Mouse (Mus musculus) embryonic facial prominence, embryonic 10.5 days (tissue): ENCODE measurements around the gene Ap5s1. TPM values are rescaled to one million over a fixed set of nuclear protein-coding genes. Genes with fewer than 3 reads are reported as not detected.

Source experiments
- DNase-seq: peaks from one replicate; pipeline ENCODE4 v3.0.0-alpha.2; 2017; ENCODE audit warnings: low spot score
- H3K27ac ChIP-seq: fragments of 300-500 bp; sonication (generic); replicated peaks from 2 replicates; pipeline ENCODE4 v1.5.1; 2016; ENCODE audit warnings: mild to moderate bottlenecking
- H3K27me3 ChIP-seq: fragments of 300-500 bp; sonication (generic); replicated peaks from 2 replicates; pipeline ENCODE4 v1.6.1; 2016; ENCODE audit warnings: low read depth, mild to moderate bottlenecking; ENCODE audit not compliant: poor library complexity, severe bottlenecking
- H3K36me3 ChIP-seq: fragments of 300-500 bp; sonication (generic); replicated peaks from 2 replicates; pipeline ENCODE4 v1.6.1; 2016; ENCODE audit warnings: mild to moderate bottlenecking, moderate library complexity
- H3K4me1 ChIP-seq: fragments of 300-500 bp; sonication (generic); 2 replicates; pipeline ENCODE4 v1.6.1; 2016
- H3K4me3 ChIP-seq: fragments of 300-500 bp; sonication (generic); 2 replicates; pipeline ENCODE4 v1.5.1; 2016; ENCODE audit warnings: mild to moderate bottlenecking, moderate library complexity
- H3K9me3 ChIP-seq: fragments of 300-500 bp; sonication (generic); 2 replicates; pipeline ENCODE4 v1.6.1; 2016; ENCODE audit warnings: mild to moderate bottlenecking
- WGBS: fragments of 180-500 bp; shearing (Covaris S2); methylation state at CpG from one replicate; pipeline ENCODE4 v1.1.7; 2016; 5-methylcytosine and 5-hydroxymethylcytosine counted together
- polyA plus RNA-seq: library from polyadenylated mRNA; unstranded; fragments of >200 nt; fragmentation: Nextera tagmentation; extraction: Ambion mirVana; gene quantifications from 2 replicates; pipeline ENCODE4 v1.2.1, GENCODE M21; 2016

The Ap5s1 gene
- 23.3 and 25.3 TPM in 2 replicates for polyA plus RNA-seq

- no peaks in the 10 kb centered on the region for H3K9me3 ChIP-seq
- H3K27me3 ChIP-seq, result no peaks in the 10 kb centered on the region
- H3K4me1 ChIP-seq, result peaks cover 22% of the 10 kb centered on the region
- H3K27ac ChIP-seq, result no peak within 1 kb of the TSS
- 78% methylated on average over 4 of the region's 4 CpGs for WGBS
- no peaks in the 10 kb centered on the region for H3K36me3 ChIP-seq
- DNase-seq, result no peak
- no peak within 1 kb of the TSS for H3K4me3 ChIP-seq
These were observed at the start of gene Ap5s1 for GRCm38 (mm10) chr2:131206778-131207177. Ap5s1 (plus strand) TSS chr2:131207078.

- H3K4me3 ChIP-seq, result peak overlapping the region; percentile 77
- H3K36me3 ChIP-seq, result peaks cover 17% of the 10 kb centered on the region
- peaks cover 31% of the 10 kb centered on the region for H3K4me1 ChIP-seq
- peak overlapping the region; percentile 95 for H3K27ac ChIP-seq
- no peak for DNase-seq
- under 1% methylated on average over 18 of the region's 18 CpGs for WGBS
- no peaks in the 10 kb centered on the region; the same call in 1 of the 2 replicates for H3K27me3 ChIP-seq
- H3K9me3 ChIP-seq, result no peaks in the 10 kb centered on the region
These were observed 47.4 kb upstream of the Ap5s1 start for GRCm38 (mm10) chr2:131159491-131159910.

GRCm38 (mm10) chr2:131159938-131160581 is 46.8 kb upstream of the Ap5s1 start, which contains the start of gene 1700037H04Rik:
1700037H04Rik (minus strand) TSS chr2:131160081.
- Histone ChIP-seq H3K36me3 (peaks cover 11% of the 10 kb centered on the region), H3K27ac (peak within 1 kb of the TSS; percentile 95), H3K4me1 (peaks cover 31% of the 10 kb centered on the region), H3K27me3 (no peaks in the 10 kb centered on the region; the same call in 1 of the 2 replicates), H3K9me3 (peaks cover 3% of the 10 kb centered on the region; the same call in 1 of the 2 replicates), H3K4me3 (peak within 1 kb of the TSS; percentile 77)
- DNase-seq, result peak; percentile 98
- under 1% methylated on average over 54 of the region's 54 CpGs for WGBS

GRCm38 (mm10) chr2:131160671-131161111 is 46.2 kb upstream of the Ap5s1 start:
- peaks cover 3% of the 10 kb centered on the region; the same call in 1 of the 2 replicates for H3K9me3 ChIP-seq
- peaks cover 5% of the 10 kb centered on the region for H3K36me3 ChIP-seq
- no peaks in the 10 kb centered on the region; the same call in 1 of the 2 replicates for H3K27me3 ChIP-seq
- DNase-seq, result no peak
- WGBS, result under 1% methylated on average over 17 of the region's 17 CpGs
- H3K4me3 ChIP-seq, result peak overlapping the region; percentile 77
- peaks cover 31% of the 10 kb centered on the region for H3K4me1 ChIP-seq
- peak overlapping the region; percentile 95 for H3K27ac ChIP-seq

- no peak for DNase-seq
- Histone ChIP-seq H3K9me3 (peaks cover 3% of the 10 kb centered on the region; the same call in 1 of the 2 replicates), H3K4me1 (peaks cover 14% of the 10 kb centered on the region), H3K36me3 (no peaks in the 10 kb centered on the region), H3K27ac (no peak overlapping the region), H3K27me3 (no peaks in the 10 kb centered on the region; the same call in 1 of the 2 replicates), H3K4me3 (no peak overlapping the region)
- 73% methylated on average over 7 of the region's 7 CpGs for WGBS
These were observed 43.0 kb upstream of the Ap5s1 start for GRCm38 (mm10) chr2:131163924-131164323.

- no peak for DNase-seq
- Histone ChIP-seq H3K4me3 (no peak overlapping the region), H3K27ac (no peak overlapping the region), H3K9me3 (peaks cover 3% of the 10 kb centered on the region; the same call in 1 of the 2 replicates), H3K4me1 (peaks cover 15% of the 10 kb centered on the region), H3K27me3 (peaks cover 19% of the 10 kb centered on the region), H3K36me3 (no peaks in the 10 kb centered on the region)
- 85% methylated on average over 2 of the region's 2 CpGs for WGBS
These were observed 40.7 kb upstream of the Ap5s1 start for GRCm38 (mm10) chr2:131166172-131166571.

GRCm38 (mm10) chr2:131167984-131168383 is 38.9 kb upstream of the Ap5s1 start:
- Histone ChIP-seq H3K27me3 (peaks cover 37% of the 10 kb centered on the region), H3K4me1 (peaks cover 25% of the 10 kb centered on the region), H3K27ac (no peak overlapping the region), H3K9me3 (peaks cover 3% of the 10 kb centered on the region; the same call in 1 of the 2 replicates), H3K4me3 (no peak overlapping the region), H3K36me3 (no peaks in the 10 kb centered on the region)
- no peak for DNase-seq
- WGBS, result 87% methylated on average over 6 of the region's 6 CpGs

GRCm38 (mm10) chr2:131168914-131169313 is 38.0 kb upstream of the Ap5s1 start:
- Histone ChIP-seq H3K27ac (no peak overlapping the region), H3K27me3 (peaks cover 47% of the 10 kb centered on the region), H3K4me3 (no peak overlapping the region), H3K9me3 (peaks cover 3% of the 10 kb centered on the region; the same call in 1 of the 2 replicates), H3K36me3 (no peaks in the 10 kb centered on the region), H3K4me1 (peaks cover 25% of the 10 kb centered on the region)
- no peak for DNase-seq
- 72% methylated on average over 1 of the region's 1 CpGs for WGBS

GRCm38 (mm10) chr2:131170936-131171335 is 35.9 kb upstream of the Ap5s1 start:
- no peak for DNase-seq
- H3K27ac ChIP-seq, result no peak overlapping the region
- peaks cover 53% of the 10 kb centered on the region for H3K27me3 ChIP-seq
- H3K9me3 ChIP-seq, result no peaks in the 10 kb centered on the region
- H3K4me1 ChIP-seq, result peaks cover 39% of the 10 kb centered on the region
- 11% methylated on average over 9 of the region's 9 CpGs for WGBS
- H3K4me3 ChIP-seq, result peak overlapping the region; percentile 52
- peaks cover 3% of the 10 kb centered on the region; the same call in 1 of the 2 replicates for H3K36me3 ChIP-seq

GRCm38 (mm10) chr2:131171401-131172104 is 35.3 kb upstream of the Ap5s1 start:
- Histone ChIP-seq H3K4me3 (peak overlapping the region; percentile 52), H3K4me1 (peaks cover 45% of the 10 kb centered on the region), H3K27me3 (peaks cover 53% of the 10 kb centered on the region), H3K36me3 (peaks cover 8% of the 10 kb centered on the region), H3K9me3 (no peaks in the 10 kb centered on the region), H3K27ac (no peak overlapping the region; the same call in 1 of the 2 replicates)
- DNase-seq, result peak; percentile 55
- WGBS, result 2% methylated on average over 43 of the region's 43 CpGs

GRCm38 (mm10) chr2:131172322-131172721 is 34.6 kb upstream of the Ap5s1 start:
- Histone ChIP-seq H3K27ac (no peak overlapping the region), H3K27me3 (peaks cover 53% of the 10 kb centered on the region), H3K4me3 (no peak overlapping the region), H3K36me3 (peaks cover 16% of the 10 kb centered on the region), H3K4me1 (peaks cover 52% of the 10 kb centered on the region), H3K9me3 (no peaks in the 10 kb centered on the region)
- WGBS, result 33% methylated on average over 9 of the region's 9 CpGs
- DNase-seq, result no peak

GRCm38 (mm10) chr2:131174700-131175099 is 32.2 kb upstream of the Ap5s1 start:
- DNase-seq, result peak; percentile 58
- Histone ChIP-seq H3K4me3 (peak overlapping the region; percentile 60), H3K36me3 (peaks cover 31% of the 10 kb centered on the region), H3K4me1 (peaks cover 66% of the 10 kb centered on the region), H3K9me3 (no peaks in the 10 kb centered on the region), H3K27me3 (peaks cover 48% of the 10 kb centered on the region), H3K27ac (no peak overlapping the region)
- 6% methylated on average over 11 of the region's 11 CpGs for WGBS
